Mouse (Mus musculus) embryonic fibroblast, embryonic 13.5 days (primary cell): Measurements from ENCODE around the gene Kcnj1.

Source experiments
- CTCF ChIP-seq: IDR thresholded peaks from 2 replicates; pipeline ENCODE4 v1.5.1; 2011; ENCODE audit warnings: mild to moderate bottlenecking, control low read depth, low read length, moderate library complexity, borderline replicate concordance; ENCODE audit not compliant: insufficient read depth
- POLR2A ChIP-seq: IDR thresholded peaks from 2 replicates; pipeline ENCODE4 v1.6.1; 2011; ENCODE audit warnings: low read depth, mild to moderate bottlenecking, control low read depth, low read length, moderate library complexity

DNA sequence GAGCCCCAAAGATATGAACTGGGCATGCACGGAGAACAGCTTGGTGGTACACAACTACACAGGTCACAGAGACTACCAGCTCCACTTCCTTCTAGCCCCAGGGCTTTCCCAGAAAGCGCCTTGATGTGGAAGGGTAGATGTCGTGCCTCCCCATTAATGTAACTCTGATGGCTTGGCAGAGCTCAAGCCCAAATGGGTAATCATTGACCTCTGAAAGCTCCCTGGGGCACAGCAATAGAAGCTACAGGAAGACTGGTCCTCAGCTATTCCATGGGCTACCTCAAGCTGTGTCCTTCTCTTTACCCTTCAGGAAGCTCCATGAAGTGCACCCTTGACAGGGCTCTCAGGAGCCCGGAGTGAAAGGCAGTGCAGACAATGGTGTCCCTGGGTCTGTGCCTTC lies 12.6 kb downstream of the Kcnj1 start:
- TF ChIP-seq CTCF (no peak), POLR2A (no peak)
